Mouse (Mus musculus) thymus, adult 2 months (tissue): ENCODE results near the gene Mef2c.

Source experiments
- CTCF ChIP-seq: fragments of 200-500 bp; IDR thresholded peaks from 2 replicates; pipeline ENCODE4 v1.5.1; 2012; ENCODE audit warnings: mild to moderate bottlenecking, control low read depth, low read length, moderate library complexity, borderline replicate concordance; ENCODE audit not compliant: control insufficient read depth, poor library complexity, insufficient read depth; ENCODE audit errors: extremely low read depth
- POLR2A ChIP-seq: fragments of 200-500 bp; IDR thresholded peaks from 2 replicates; pipeline ENCODE4 v1.6.1; 2012; ENCODE audit warnings: mild to moderate bottlenecking, low read length, control low read depth, moderate library complexity; ENCODE audit not compliant: control insufficient read depth, poor library complexity, insufficient read depth; ENCODE audit errors: extremely low read depth

DNA sequence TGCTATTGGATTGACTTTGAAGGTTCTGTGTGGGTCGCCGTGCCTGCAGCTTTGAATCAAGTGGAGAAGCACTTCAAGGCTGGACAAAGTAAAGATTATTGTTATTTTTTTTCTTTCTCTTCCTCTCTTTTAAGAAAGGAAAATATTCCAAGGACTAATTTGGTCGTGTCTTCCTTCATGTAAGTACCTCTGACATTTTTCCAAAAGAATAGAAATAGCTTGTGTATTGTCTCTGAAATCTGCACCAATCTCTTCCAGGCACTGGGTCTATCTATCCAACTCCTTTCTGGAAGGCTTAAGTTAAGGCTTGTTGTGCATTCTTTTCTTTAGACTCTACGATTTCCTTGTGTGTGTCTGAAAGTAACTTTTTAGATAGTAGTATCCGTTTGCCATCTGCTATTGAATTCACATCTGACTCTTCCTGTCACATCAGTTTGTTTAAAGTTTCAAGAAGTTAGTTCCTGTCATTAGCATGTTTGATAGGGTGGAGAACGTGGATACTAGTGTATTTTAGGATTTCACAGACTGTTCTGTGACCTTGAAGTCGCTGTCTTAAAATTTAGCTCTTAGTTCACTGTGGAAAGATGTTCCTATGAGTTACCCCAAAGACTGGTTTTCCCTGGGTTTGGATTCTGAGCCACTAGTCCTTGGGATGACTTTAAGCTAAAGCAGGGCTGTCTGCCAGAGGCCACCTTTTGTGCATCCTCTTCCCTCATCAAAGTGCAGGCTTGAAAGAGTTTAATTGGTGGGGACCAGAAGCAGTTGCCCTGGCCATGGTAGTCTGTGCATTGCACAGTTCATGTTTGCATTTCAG, 21.3 kb downstream of the Mef2c start:
- no peak for TF ChIP-seq CTCF
- no peak for TF ChIP-seq POLR2A
